Mouse (Mus musculus) ES-Bruce4 (cell line): ENCODE measurements around the gene Plxnd1. TPM values are rescaled to one million over a fixed set of nuclear protein-coding genes. Genes with fewer than 3 reads are reported as not detected.

Experiments used
- H3K27ac ChIP-seq: 2 replicates; pipeline ENCODE4 v1.5.1; 2012; ENCODE audit warnings: low read length, inconsistent platforms; ENCODE audit not compliant: insufficient read depth
- H3K27me3 ChIP-seq: 2 replicates; pipeline ENCODE4 v1.6.1; 2012; ENCODE audit warnings: mild to moderate bottlenecking, low read length, inconsistent platforms; ENCODE audit not compliant: control insufficient read depth, poor library complexity, insufficient read depth, severe bottlenecking
- H3K36me3 ChIP-seq: 2 replicates; pipeline ENCODE4 v1.6.1; 2012; ENCODE audit warnings: inconsistent platforms, mild to moderate bottlenecking, low read length, moderate library complexity; ENCODE audit not compliant: control insufficient read depth, poor library complexity, insufficient read depth, severe bottlenecking
- H3K4me1 ChIP-seq: one replicate; pipeline ENCODE4 v1.8.1; 2011; ENCODE audit warnings: low read length; ENCODE audit not compliant: control insufficient read depth, insufficient read depth
- H3K4me3 ChIP-seq: 2 replicates; pipeline ENCODE4 v1.5.1; 2011; ENCODE audit warnings: low read depth, mild to moderate bottlenecking, low read length
- H3K9ac ChIP-seq: 2 replicates; pipeline ENCODE4 v1.6.1; 2012; ENCODE audit warnings: low read depth, mild to moderate bottlenecking, inconsistent platforms; ENCODE audit not compliant: poor library complexity, severe bottlenecking
- H3K9me3 ChIP-seq: replicated peaks from 2 replicates; pipeline ENCODE4 v1.6.1; 2012; ENCODE audit warnings: mild to moderate bottlenecking, low read length, inconsistent platforms; ENCODE audit not compliant: control insufficient read depth, poor library complexity, insufficient read depth, severe bottlenecking
- CTCF ChIP-seq: IDR thresholded peaks from one replicate; pipeline ENCODE4 v1.8.1; 2011; ENCODE audit warnings: low read depth, low read length
- EP300 ChIP-seq: IDR thresholded peaks from 2 replicates; pipeline ENCODE4 v1.6.1; 2011; ENCODE audit warnings: low read depth, low read length; ENCODE audit not compliant: insufficient read depth
- POLR2A ChIP-seq: IDR thresholded peaks from one replicate; pipeline ENCODE4 v1.8.1; 2011; ENCODE audit warnings: low read length; ENCODE audit not compliant: insufficient read depth
- polyA plus RNA-seq: library from polyadenylated mRNA; stranded (reverse); fragments of >200 nt; gene quantifications from 2 replicates; pipeline ENCODE4 v1.2.4, GENCODE M21; 2011; ENCODE audit warnings: low read depth; ENCODE audit not compliant: missing spikeins, insufficient read depth, insufficient read length

Gene Plxnd1
- polyA plus RNA-seq, 1 experiment = 7.6 TPM

- H3K27ac ChIP-seq = no peak overlapping the region
- no peaks in the 10 kb centered on the region for H3K36me3 ChIP-seq
- no peak overlapping the region for H3K9ac ChIP-seq
- H3K4me3 ChIP-seq = no peak overlapping the region
- no peaks in the 10 kb centered on the region for H3K9me3 ChIP-seq
- no peaks in the 10 kb centered on the region for H3K27me3 ChIP-seq
- no peaks in the 10 kb centered on the region for H3K4me1 ChIP-seq
- TF ChIP-seq POLR2A = no peak
- TF ChIP-seq EP300 = no peak
- no peak for TF ChIP-seq CTCF
Measured at GRCm38 (mm10) chr6:115909940-115910339, 84.9 kb downstream of the Plxnd1 start.

GRCm38 (mm10) chr6:115909052-115909451, 85.8 kb downstream of the Plxnd1 start:
- Histone ChIP-seq H3K4me1 (no peaks in the 10 kb centered on the region), H3K9me3 (no peaks in the 10 kb centered on the region), H3K36me3 (no peaks in the 10 kb centered on the region), H3K4me3 (no peak overlapping the region), H3K27ac (no peak overlapping the region), H3K27me3 (no peaks in the 10 kb centered on the region), H3K9ac (no peak overlapping the region)
- no peak for TF ChIP-seq EP300
- no peak for TF ChIP-seq CTCF
- no peak for TF ChIP-seq POLR2A

DNA sequence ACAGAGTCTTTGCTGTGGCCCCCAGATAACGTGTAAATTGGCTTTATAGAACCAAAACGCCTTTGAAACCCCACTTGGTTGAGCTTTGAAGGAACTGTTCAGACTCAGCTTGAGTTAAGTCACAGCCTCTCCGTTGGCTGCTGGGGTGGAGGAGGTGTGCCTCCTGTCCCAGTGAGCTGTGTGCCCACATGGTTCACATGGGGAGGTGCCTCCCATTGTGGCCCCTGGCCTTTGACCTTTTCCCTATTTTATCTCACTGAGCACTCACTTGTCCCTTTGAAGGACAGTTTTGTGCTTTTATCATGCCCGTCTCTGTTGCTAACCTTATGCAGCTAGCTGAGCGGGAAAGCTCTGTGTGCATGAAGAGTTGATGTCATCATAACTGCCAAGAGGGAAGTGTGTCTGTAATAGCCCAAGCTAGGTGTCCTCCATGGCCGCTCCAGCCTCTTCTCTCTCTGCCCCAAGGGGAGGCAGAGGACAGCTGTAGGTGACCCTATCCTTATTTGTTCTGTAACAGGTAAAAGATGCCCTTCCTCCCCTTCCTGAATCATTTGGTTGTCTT, 86.3 kb downstream of the Plxnd1 start:
- Histone ChIP-seq H3K9ac (no peak overlapping the region), H3K4me3 (no peak overlapping the region), H3K9me3 (no peaks in the 10 kb centered on the region), H3K27ac (no peak overlapping the region), H3K36me3 (no peaks in the 10 kb centered on the region), H3K27me3 (no peaks in the 10 kb centered on the region), H3K4me1 (no peaks in the 10 kb centered on the region)
- TF ChIP-seq EP300 (no peak), CTCF (no peak), POLR2A (no peak)

GRCm38 (mm10) chr6:115906871-115907270, 87.9 kb downstream of the Plxnd1 start:
- no peak overlapping the region for H3K9ac ChIP-seq
- no peaks in the 10 kb centered on the region for H3K36me3 ChIP-seq
- no peaks in the 10 kb centered on the region for H3K4me1 ChIP-seq
- no peaks in the 10 kb centered on the region for H3K9me3 ChIP-seq
- TF ChIP-seq CTCF (no peak), EP300 (no peak), POLR2A (no peak)
- no peak overlapping the region for H3K27ac ChIP-seq
- no peak overlapping the region for H3K4me3 ChIP-seq
- H3K27me3 ChIP-seq = no peaks in the 10 kb centered on the region

DNA sequence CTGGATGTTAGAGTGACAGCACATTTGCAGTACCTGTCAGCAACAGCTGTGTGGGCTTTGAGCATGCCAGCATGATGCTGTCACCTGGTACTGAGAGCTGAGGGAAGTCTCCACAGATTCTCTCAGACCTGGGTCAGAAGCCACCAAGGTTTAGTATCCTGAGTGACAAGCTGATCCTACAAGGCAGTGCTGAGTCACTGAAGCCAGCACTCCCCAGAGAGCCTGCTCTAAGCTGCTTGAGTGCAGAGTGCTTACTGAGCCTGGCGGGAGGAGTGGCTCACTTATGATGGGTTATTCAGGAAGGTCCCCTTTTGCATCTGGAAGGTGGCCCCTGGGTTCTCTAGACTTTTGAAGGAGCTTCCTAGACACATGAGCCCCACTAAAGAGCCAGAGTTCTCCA, 88.3 kb downstream of the Plxnd1 start:
- Histone ChIP-seq H3K27me3 (no peaks in the 10 kb centered on the region), H3K4me1 (no peaks in the 10 kb centered on the region), H3K27ac (no peak overlapping the region), H3K36me3 (no peaks in the 10 kb centered on the region), H3K4me3 (no peak overlapping the region), H3K9me3 (no peaks in the 10 kb centered on the region), H3K9ac (no peak overlapping the region)
- TF ChIP-seq CTCF = no peak
- no peak for TF ChIP-seq EP300
- no peak for TF ChIP-seq POLR2A

GRCm38 (mm10) chr6:115905568-115905967, 89.2 kb downstream of the Plxnd1 start:
- no peak overlapping the region for H3K27ac ChIP-seq
- H3K4me3 ChIP-seq = no peak overlapping the region
- no peak for TF ChIP-seq POLR2A
- no peak for TF ChIP-seq CTCF
- no peak for TF ChIP-seq EP300
- H3K36me3 ChIP-seq = no peaks in the 10 kb centered on the region
- H3K9ac ChIP-seq = no peak overlapping the region
- H3K27me3 ChIP-seq = no peaks in the 10 kb centered on the region
- no peaks in the 10 kb centered on the region for H3K9me3 ChIP-seq
- H3K4me1 ChIP-seq = no peaks in the 10 kb centered on the region

Other genes starting within 250 kb of the Plxnd1 start
- gene Tmem40, start 232.6 kb downstream of the Plxnd1 start, polyA plus RNA-seq = 12.9 and 16.9 TPM in 2 replicates
- gene Cand2, start 220.5 kb downstream of the Plxnd1 start, polyA plus RNA-seq = 12.8 and 13.9 TPM in 2 replicates
- gene Rpl32, start 186.3 kb downstream of the Plxnd1 start, polyA plus RNA-seq = 3,790 and 3,890 TPM in 2 replicates
- 0.88 and 1.1 TPM in 2 replicates for gene Efcab12, start 156.6 kb downstream of the Plxnd1 start, polyA plus RNA-seq
- gene Mbd4, start 141.6 kb downstream of the Plxnd1 start, polyA plus RNA-seq = 24.7 and 28.0 TPM in 2 replicates
- 13.5 and 17.1 TPM in 2 replicates for gene Ift122, start 141.5 kb downstream of the Plxnd1 start, polyA plus RNA-seq
- 0.46 TPM in 1 of 2 replicates, not detected in the other for gene Rho, start 63.3 kb downstream of the Plxnd1 start, polyA plus RNA-seq
- not detected in 2 replicates for gene H1foo, start 50.1 kb downstream of the Plxnd1 start, polyA plus RNA-seq
- 20.5 and 21.3 TPM in 2 replicates for gene Tmcc1, start 198.5 kb upstream of the Plxnd1 start, polyA plus RNA-seq
- 50.5 and 56.2 TPM in 2 replicates for gene Washc2, start 213.0 kb upstream of the Plxnd1 start, polyA plus RNA-seq